Mouse (Mus musculus) embryonic facial prominence, embryonic 12.5 days (tissue): ENCODE data around the gene Gzmb. TPM values are rescaled to one million over a fixed set of nuclear protein-coding genes. Genes with fewer than 3 reads are reported as not detected.
"Not testable (repeated sequence)": the region's sequence is repeated elsewhere in the genome, so short reads cannot be mapped to it uniquely, and the experiment has no call there.

Experiments
- ATAC-seq: fragments of 200-750 bp; cut with Nextera tagmentation; 2 replicates; pipeline ENCODE4 v1.8.0; 2017; ENCODE audit not compliant: insufficient number of reproducible peaks, insufficient read depth, low FRiP score, low TSS enrichment
- H3K27ac ChIP-seq: fragments of 300-500 bp; sonication (generic); 2 replicates; pipeline ENCODE4 v1.5.1; 2016; ENCODE audit warnings: mild to moderate bottlenecking
- H3K27me3 ChIP-seq: fragments of 300-500 bp; sonication (generic); 2 replicates; pipeline ENCODE4 v1.6.1; 2016; ENCODE audit warnings: mild to moderate bottlenecking, moderate library complexity
- H3K36me3 ChIP-seq: fragments of 300-500 bp; sonication (generic); 2 replicates; pipeline ENCODE4 v1.6.1; 2016; ENCODE audit warnings: mild to moderate bottlenecking
- H3K4me1 ChIP-seq: fragments of 300-500 bp; sonication (generic); 2 replicates; pipeline ENCODE4 v1.6.1; 2016
- H3K4me2 ChIP-seq: fragments of 300-500 bp; sonication (generic); replicated peaks from 2 replicates; pipeline ENCODE4 v1.6.1; 2016; ENCODE audit warnings: mild to moderate bottlenecking, moderate library complexity
- H3K4me3 ChIP-seq: fragments of 300-500 bp; sonication (generic); 2 replicates; pipeline ENCODE4 v1.5.1; 2016; ENCODE audit warnings: mild to moderate bottlenecking
- H3K9ac ChIP-seq: fragments of 300-500 bp; sonication (generic); 2 replicates; pipeline ENCODE4 v1.6.1; 2016; ENCODE audit warnings: mild to moderate bottlenecking, moderate library complexity
- H3K9me3 ChIP-seq: fragments of 300-500 bp; sonication (generic); 2 replicates; pipeline ENCODE4 v1.6.1; 2016; ENCODE audit warnings: mild to moderate bottlenecking, moderate library complexity
- WGBS: fragments of 180-500 bp; shearing (Covaris S2); methylation state at CpG from one replicate; pipeline ENCODE4 v1.1.7; 2016; 5-methylcytosine and 5-hydroxymethylcytosine counted together
- polyA plus RNA-seq: library from polyadenylated mRNA; unstranded; fragments of >200 nt; fragmentation: Nextera tagmentation; extraction: Ambion mirVana; gene quantifications from 2 replicates; pipeline ENCODE4 v1.2.1, GENCODE M21; 2016

The Gzmb gene
- 0.22 TPM in 1 of 2 replicates, not detected in the other for polyA plus RNA-seq

DNA sequence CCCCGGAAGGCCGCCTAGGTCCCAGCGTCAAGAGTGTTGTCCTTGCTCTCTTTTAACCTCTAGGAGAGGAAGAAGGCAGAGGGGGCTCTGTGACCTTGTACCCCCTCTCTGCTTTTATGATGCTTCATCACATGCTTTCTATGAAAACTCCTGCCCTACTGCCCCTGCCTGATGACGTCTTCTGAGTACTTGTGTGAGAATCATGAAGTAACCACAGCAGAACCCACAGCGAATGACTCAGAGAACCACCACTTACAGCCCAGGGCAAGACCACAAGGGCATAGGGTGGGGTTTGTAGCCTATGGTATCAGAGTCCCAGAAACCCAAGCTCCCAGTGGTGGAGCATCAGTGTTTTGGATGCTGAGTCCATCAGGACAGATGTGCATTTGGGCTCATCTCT, at the start of gene Gzmb:
TSS of gene Gzmb (minus strand) at position 108 of the 400 bp plus-strand sequence.
- Histone ChIP-seq H3K9me3 (no peaks in the 10 kb centered on the region), H3K9ac (no peak within 1 kb of the TSS), H3K4me2 (no peak within 1 kb of the TSS), H3K4me1 (no peaks in the 10 kb centered on the region), H3K27me3 (no peaks in the 10 kb centered on the region), H3K4me3 (no peak within 1 kb of the TSS), H3K36me3 (no peaks in the 10 kb centered on the region), H3K27ac (no peak within 1 kb of the TSS)
- no peak for ATAC-seq
- WGBS: 95% methylated on average over 5 of the region's 5 CpGs

DNA sequence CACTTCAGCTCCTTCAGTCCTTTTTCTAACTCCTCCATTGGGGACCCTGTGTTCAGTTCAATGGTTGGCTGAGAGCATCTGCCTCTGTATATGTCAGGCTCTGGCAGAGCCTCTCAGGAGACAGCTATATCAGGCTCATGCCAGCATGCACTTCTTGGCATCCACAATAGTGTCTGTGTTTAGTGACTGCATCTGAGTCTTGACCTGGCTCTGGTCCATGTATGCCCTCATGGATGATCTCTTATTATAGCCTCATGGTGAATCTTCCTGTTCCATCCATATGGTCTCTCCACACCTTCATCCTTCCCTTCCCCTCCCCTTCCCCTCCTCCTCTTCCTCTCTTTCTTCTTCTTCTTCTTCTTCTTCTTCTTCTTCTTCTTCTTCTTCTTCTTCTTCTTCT, 49.7 kb upstream of the Gzmb start:
- H3K9me3 ChIP-seq, H3K27me3 ChIP-seq, H3K4me1 ChIP-seq, H3K36me3 ChIP-seq, H3K27ac ChIP-seq, ATAC-seq, H3K4me3 ChIP-seq, H3K9ac ChIP-seq, H3K4me2 ChIP-seq: not testable (repeated sequence)

DNA sequence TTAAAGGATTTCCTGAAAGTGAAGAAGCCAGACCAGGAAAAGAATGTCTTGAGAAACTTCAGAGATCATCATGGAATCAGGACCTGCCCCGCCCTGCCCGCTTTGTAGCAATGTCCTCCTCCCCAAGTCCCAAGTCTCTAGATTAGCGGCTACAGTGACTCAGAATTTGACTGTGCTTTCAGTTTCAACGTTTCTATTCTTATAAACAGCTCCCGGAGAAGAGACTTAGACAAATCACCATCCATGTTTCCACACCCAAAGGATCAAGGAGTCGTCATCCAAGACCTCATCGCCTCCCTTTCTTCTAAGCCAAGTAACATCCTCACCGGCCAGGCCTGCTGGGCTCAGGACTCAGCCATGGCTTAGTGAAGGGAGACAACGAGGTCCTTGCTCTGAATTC, 48.2 kb upstream of the Gzmb start:
- no peaks in the 10 kb centered on the region for H3K9me3 ChIP-seq
- 88% methylated on average over 9 of the region's 9 CpGs for WGBS
- H3K27ac ChIP-seq: no peak overlapping the region
- no peak for ATAC-seq
- H3K27me3 ChIP-seq: no peaks in the 10 kb centered on the region
- no peaks in the 10 kb centered on the region for H3K4me1 ChIP-seq
- H3K9ac ChIP-seq: no peak overlapping the region
- H3K36me3 ChIP-seq: no peaks in the 10 kb centered on the region
- no peak overlapping the region for H3K4me2 ChIP-seq
- H3K4me3 ChIP-seq: no peak overlapping the region

DNA sequence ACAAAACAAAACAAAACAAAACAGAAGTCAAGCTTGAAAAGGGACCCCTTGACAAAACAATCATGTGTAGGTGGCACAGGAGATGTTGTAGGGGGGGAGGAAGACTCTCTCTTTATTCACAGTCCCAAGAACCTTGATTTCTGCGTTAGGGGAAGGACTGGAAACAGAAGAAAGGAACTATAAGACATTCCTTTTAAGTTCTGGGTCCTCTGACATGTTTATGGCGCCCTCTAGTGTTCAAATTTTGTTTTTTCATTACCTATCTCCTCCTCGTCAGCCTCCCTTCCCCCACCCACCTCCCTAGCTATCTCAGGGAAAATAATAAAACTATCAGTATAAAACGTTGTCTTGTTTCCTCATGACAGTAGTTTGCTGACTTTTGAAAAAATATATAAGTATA, 42.1 kb upstream of the Gzmb start:
- Histone ChIP-seq H3K4me1 (no peaks in the 10 kb centered on the region), H3K27ac (no peak overlapping the region), H3K4me2 (no peak overlapping the region), H3K36me3 (no peaks in the 10 kb centered on the region), H3K9ac (no peak overlapping the region), H3K27me3 (no peaks in the 10 kb centered on the region), H3K9me3 (no peaks in the 10 kb centered on the region), H3K4me3 (no peak overlapping the region)
- no peak for ATAC-seq
- WGBS: 0% methylated on average over 4 of the region's 4 CpGs

DNA sequence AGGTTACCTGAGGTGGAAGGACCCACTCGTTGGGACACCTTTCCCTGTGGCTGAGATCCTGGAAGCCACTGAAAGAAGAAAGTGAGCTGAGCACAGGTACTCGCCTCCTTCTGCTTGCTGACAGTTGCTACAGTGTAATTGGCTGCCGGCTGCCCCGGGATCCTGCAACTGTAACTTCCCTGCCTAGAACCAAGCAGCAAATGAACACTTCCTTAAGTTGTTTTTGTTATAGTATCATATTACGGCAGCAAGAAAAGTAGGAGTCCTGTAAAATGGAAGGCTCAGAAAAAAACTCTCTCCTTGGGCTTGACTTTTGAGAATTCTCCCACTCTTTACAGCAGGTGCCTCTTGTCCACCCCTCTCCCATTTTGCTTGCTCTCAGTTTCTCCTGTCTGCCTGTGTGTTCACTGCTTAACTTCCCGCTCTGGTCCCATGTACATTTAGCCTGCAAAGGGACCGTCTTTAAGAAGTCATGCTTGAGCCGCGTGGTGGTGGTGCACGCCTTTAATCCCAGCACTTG, 41.5 kb upstream of the Gzmb start:
- no peak for ATAC-seq
- Histone ChIP-seq H3K4me2 (no peak overlapping the region), H3K27ac (no peak overlapping the region)

DNA sequence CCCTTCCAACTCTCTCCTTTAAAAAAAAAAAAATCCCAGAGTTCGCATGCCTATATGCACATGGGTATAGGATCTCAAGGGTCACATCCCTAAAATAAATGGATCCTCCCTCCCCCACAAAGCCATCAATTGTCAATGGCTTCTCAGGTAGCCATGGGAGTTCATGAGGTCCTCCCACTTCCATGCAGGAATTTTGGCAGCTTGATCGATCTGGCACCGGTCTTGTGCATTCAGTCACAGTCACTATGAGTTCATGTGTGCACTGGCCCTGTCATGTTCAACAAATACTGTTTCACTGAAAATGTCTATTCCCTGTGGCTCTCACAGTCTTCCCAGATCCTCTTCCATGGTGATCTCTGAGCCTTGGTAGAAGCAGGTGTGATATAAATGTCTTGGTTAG, 40.0 kb upstream of the Gzmb start:
- no peaks in the 10 kb centered on the region for H3K4me1 ChIP-seq
- no peak overlapping the region for H3K9ac ChIP-seq
- H3K9me3 ChIP-seq: no peaks in the 10 kb centered on the region
- no peak for ATAC-seq
- H3K27me3 ChIP-seq: no peaks in the 10 kb centered on the region
- H3K36me3 ChIP-seq: no peaks in the 10 kb centered on the region
- 96% methylated on average over 3 of the region's 3 CpGs for WGBS
- no peak overlapping the region for H3K27ac ChIP-seq
- no peak overlapping the region for H3K4me3 ChIP-seq
- no peak overlapping the region for H3K4me2 ChIP-seq

More for the DNA sequence above, 41.5 kb upstream of the Gzmb start:
- 46% methylated on average over 10 of the region's 10 CpGs for WGBS
- Histone ChIP-seq H3K4me1 (no peaks in the 10 kb centered on the region), H3K27me3 (no peaks in the 10 kb centered on the region), H3K9me3 (no peaks in the 10 kb centered on the region), H3K36me3 (no peaks in the 10 kb centered on the region), H3K4me3 (no peak overlapping the region), H3K9ac (no peak overlapping the region)

DNA sequence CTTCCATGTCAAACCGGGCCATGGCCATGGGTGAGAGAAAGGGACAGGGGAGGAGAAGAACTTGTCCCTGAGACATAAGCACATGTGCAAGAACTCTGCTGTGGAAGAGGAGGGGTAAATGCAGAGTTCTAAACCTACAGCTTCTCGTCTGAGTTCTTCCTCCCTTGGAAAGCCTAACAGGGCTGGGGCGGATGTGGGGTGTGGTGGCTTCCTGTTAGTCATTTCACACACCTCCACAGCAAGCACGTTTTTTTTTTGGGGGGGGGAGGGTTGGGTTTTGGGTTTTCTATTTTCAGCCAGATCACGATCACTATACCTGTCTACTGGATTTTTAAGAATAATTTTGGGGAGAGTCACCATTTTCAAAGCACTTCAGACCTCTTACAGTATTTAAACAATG, 34.7 kb upstream of the Gzmb start:
- H3K9ac ChIP-seq: no peak overlapping the region
- H3K4me1 ChIP-seq: no peaks in the 10 kb centered on the region
- no peak for ATAC-seq
- no peaks in the 10 kb centered on the region for H3K36me3 ChIP-seq
- H3K27me3 ChIP-seq: no peaks in the 10 kb centered on the region
- 72% methylated on average over 5 of the region's 5 CpGs for WGBS
- no peak overlapping the region for H3K4me3 ChIP-seq
- no peaks in the 10 kb centered on the region for H3K9me3 ChIP-seq
- H3K27ac ChIP-seq: no peak overlapping the region
- no peak overlapping the region for H3K4me2 ChIP-seq

DNA sequence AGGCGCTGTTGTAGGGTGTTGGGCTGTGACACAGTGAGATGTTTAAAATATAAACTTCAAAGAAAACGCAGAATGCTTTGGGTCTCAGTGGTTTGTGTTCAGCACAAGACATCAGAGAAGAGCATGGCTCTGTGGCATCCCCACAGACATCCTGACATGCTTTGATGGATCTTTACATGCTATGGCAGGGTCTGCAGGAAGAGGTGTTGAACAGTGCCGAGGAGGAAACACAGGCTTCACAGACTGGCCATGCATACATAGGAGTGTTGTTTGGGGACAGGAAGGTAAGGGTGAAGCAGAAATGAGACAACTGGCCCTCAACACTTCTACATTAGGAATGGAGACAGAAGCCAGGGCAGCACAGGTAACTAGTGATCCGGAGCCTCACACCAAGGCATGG, 34.0 kb upstream of the Gzmb start:
- Histone ChIP-seq H3K27me3 (no peaks in the 10 kb centered on the region), H3K9me3 (no peaks in the 10 kb centered on the region), H3K4me3 (no peak overlapping the region), H3K4me1 (no peaks in the 10 kb centered on the region), H3K9ac (no peak overlapping the region), H3K36me3 (no peaks in the 10 kb centered on the region), H3K27ac (no peak overlapping the region), H3K4me2 (no peak overlapping the region)
- WGBS: 81% methylated on average over 4 of the region's 4 CpGs
- ATAC-seq: no peak

DNA sequence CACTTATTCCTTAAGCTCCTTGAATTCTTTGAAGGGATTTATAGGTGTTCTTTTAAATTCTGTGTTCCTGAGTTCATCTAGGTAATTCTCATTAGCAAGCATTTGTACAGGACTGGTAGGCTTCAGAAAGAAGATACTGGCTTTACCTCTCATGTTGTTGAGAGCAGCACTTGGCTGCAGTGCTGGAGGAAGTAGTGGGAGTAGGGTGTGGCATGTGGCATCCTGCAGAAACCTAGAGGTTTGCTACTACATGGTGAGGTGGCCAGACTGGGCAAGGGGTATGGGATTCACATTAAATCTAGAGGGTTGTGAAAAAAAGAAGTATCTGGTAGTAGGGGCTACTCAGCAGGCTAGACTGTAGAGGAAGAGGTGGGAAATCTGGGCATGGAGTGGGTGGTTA, 31.1 kb upstream of the Gzmb start:
- Histone ChIP-seq H3K4me3 (no peak overlapping the region), H3K9ac (no peak overlapping the region), H3K4me2 (no peak overlapping the region), H3K27me3 (no peaks in the 10 kb centered on the region), H3K4me1 (no peaks in the 10 kb centered on the region), H3K9me3 (no peaks in the 10 kb centered on the region), H3K36me3 (no peaks in the 10 kb centered on the region), H3K27ac (no peak overlapping the region)
- ATAC-seq: no peak

DNA sequence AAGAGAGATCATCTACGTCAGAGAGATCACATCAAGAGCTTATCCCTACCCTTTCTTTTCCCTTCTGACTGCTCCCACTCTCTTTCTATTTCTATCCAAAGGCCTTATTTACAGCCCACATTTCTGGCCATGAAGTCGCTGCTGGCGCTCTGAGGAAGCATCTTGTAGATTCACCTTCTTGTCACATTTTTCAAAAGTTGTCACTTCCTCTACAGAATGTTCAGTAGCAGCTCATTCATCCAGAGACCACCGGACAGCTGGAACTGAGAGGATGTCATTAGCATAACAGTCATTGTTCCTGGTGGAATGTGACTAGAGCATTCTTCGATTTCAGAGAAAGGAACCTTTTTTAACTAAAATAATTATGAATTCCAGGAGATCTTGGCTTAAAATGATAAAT, 26.6 kb upstream of the Gzmb start:
- H3K9ac ChIP-seq: no peak overlapping the region
- 67% methylated on average over 5 of the region's 5 CpGs for WGBS
- H3K4me3 ChIP-seq: no peak overlapping the region
- no peak for ATAC-seq
- no peak overlapping the region for H3K4me2 ChIP-seq
- H3K9me3 ChIP-seq: no peaks in the 10 kb centered on the region
- no peaks in the 10 kb centered on the region for H3K36me3 ChIP-seq
- no peaks in the 10 kb centered on the region for H3K4me1 ChIP-seq
- no peaks in the 10 kb centered on the region for H3K27me3 ChIP-seq
- H3K27ac ChIP-seq: no peak overlapping the region

DNA sequence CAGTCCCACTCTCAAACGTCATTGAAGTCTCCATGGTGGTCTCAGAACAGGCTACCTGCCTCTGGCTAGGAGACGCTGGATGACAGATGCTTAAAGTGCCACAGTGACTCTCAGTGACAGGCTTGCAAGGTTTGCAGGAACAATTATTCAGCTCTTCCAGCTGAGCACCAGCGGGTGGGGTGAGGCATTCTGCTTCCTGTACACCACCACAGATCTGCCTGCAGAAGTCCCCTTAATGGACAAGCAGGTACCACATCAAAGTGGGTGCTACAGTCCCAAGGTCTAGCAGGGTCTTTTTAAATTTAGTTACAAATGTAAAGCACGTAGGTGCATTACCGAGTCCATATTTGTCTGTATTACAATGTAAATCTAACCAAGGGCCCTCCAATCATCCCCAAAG, 25.7 kb upstream of the Gzmb start:
- H3K27me3 ChIP-seq: no peaks in the 10 kb centered on the region
- no peak overlapping the region for H3K9ac ChIP-seq
- H3K36me3 ChIP-seq: no peaks in the 10 kb centered on the region
- H3K9me3 ChIP-seq: no peaks in the 10 kb centered on the region
- WGBS: 65% methylated on average over 5 of the region's 5 CpGs
- H3K4me3 ChIP-seq: no peak overlapping the region
- no peak overlapping the region for H3K27ac ChIP-seq
- no peak for ATAC-seq
- no peaks in the 10 kb centered on the region for H3K4me1 ChIP-seq
- no peak overlapping the region for H3K4me2 ChIP-seq

DNA sequence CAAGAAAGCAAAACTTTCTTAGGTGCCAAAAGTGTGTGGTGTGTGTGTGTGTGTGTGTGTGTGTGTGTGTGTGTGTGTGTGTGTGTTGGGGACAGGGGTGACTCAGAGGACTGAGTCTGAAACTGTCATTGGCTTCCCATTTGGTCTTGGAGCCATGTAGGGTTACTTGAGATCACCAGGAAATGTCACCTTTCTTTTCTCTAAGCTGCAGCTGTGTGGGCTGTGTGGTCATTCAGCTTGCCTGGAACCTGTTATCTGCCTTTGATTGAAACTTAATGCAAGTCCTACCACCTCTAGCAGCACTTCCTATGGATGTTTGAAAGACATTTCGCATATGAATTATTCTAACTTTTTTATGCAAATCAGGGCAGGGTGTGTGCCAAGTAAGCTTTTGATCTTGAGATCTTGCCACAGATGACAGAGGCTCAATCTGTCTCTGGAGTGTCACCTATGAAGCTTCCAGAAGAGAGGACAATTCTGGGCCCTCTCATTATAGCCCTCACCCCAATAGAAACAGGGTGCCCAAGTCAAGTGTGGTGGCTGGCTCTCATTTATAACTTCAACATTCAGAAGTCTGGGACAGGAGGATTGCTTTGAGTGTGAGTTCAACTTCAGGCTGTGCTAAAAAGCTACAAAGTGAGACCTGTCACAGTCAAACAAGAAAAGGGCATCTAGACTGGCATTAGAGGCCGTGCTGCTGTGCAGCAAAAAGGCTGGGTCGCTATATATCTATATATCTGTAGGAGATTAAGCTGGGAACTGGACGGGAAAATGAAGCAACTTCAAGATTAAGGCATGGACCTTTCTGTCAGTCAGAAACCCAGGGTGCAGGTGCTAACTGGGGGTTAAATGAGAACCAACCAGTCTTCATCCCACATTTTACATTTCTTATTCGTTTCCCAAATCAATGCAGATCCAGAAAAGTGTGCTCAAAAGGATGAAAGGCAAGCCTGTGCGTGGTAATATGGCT, 22.6 kb upstream of the Gzmb start:
- Histone ChIP-seq H3K9me3 (no peaks in the 10 kb centered on the region), H3K27ac (no peak overlapping the region), H3K9ac (no peak overlapping the region), H3K27me3 (no peaks in the 10 kb centered on the region), H3K4me1 (no peaks in the 10 kb centered on the region), H3K36me3 (no peaks in the 10 kb centered on the region), H3K4me3 (no peak overlapping the region), H3K4me2 (no peak overlapping the region)
- ATAC-seq: no peak
- 85% methylated on average over 6 of the region's 6 CpGs for WGBS
